Mouse (Mus musculus) heart, postnatal 0 days (tissue): ENCODE measurements around the gene Trim2. TPM values are rescaled to one million over a fixed set of nuclear protein-coding genes. Genes with fewer than 3 reads are reported as not detected.

Experiments
- ATAC-seq: fragments of 200-750 bp; cut with Nextera tagmentation; 2 replicates; pipeline ENCODE4 v1.8.0; 2017; ENCODE audit warnings: low read depth, moderate number of reproducible peaks, moderate library complexity; ENCODE audit not compliant: insufficient read depth
- DNase-seq: peaks from one replicate; pipeline ENCODE4 v3.0.0-alpha.2; 2016; ENCODE audit warnings: low spot score
- H3K27ac ChIP-seq: fragments of 300-500 bp; sonication (generic); 2 replicates; pipeline ENCODE4 v1.5.1; 2014; ENCODE audit warnings: low read depth, mild to moderate bottlenecking
- H3K27me3 ChIP-seq: fragments of 300-500 bp; sonication (generic); 2 replicates; pipeline ENCODE4 v1.6.1; 2014; ENCODE audit warnings: low read length, mixed read lengths; ENCODE audit not compliant: control insufficient read depth, insufficient read depth
- H3K36me3 ChIP-seq: fragments of 300-500 bp; sonication (generic); replicated peaks from 2 replicates; pipeline ENCODE4 v1.6.1; 2014; ENCODE audit warnings: low read length, mixed read lengths; ENCODE audit not compliant: control insufficient read depth, insufficient read depth
- H3K4me1 ChIP-seq: fragments of 300-500 bp; sonication (generic); 2 replicates; pipeline ENCODE4 v1.6.1; 2014; ENCODE audit warnings: antibody characterized with exemption; ENCODE audit not compliant: control insufficient read depth, insufficient read depth
- H3K4me2 ChIP-seq: fragments of 300-500 bp; sonication (generic); 2 replicates; pipeline ENCODE4 v1.6.1; 2014; ENCODE audit warnings: low read depth, mild to moderate bottlenecking, low read length, moderate library complexity
- H3K4me3 ChIP-seq: fragments of 300-500 bp; sonication (generic); 2 replicates; pipeline ENCODE4 v1.5.1; 2014; ENCODE audit warnings: low read depth, low read length
- H3K9ac ChIP-seq: fragments of 300-500 bp; sonication (generic); replicated peaks from 2 replicates; pipeline ENCODE4 v1.6.1; 2014; ENCODE audit warnings: low read depth, low read length, mixed read lengths
- H3K9me3 ChIP-seq: fragments of 300-500 bp; sonication (generic); replicated peaks from 2 replicates; pipeline ENCODE4 v1.6.1; 2016; ENCODE audit warnings: low read length; ENCODE audit not compliant: control insufficient read depth
- CTCF ChIP-seq: IDR thresholded peaks from 2 replicates; pipeline ENCODE4 v1.5.1; 2016; ENCODE audit warnings: antibody characterized with exemption, control low read depth, low read depth
- EP300 ChIP-seq: IDR thresholded peaks from 2 replicates; pipeline ENCODE4 v1.6.1; 2016; ENCODE audit warnings: antibody characterized with exemption, low read depth
- WGBS: fragments of 180-500 bp; shearing (Covaris S2); extraction: QIAGEN DNeasy Blood & Tissue Kit; methylation state at CpG from one replicate; pipeline ENCODE4 v1.1.7; 2014; 5-methylcytosine and 5-hydroxymethylcytosine counted together
- polyA plus RNA-seq: library from polyadenylated mRNA; unstranded; fragments of >200 nt; fragmentation: Nextera tagmentation; extraction: Ambion mirVana; gene quantifications from 2 replicates; pipeline ENCODE4 v1.2.1, GENCODE M21; 2015
- total RNA-seq: library from RNA; depleted of rRNA; stranded (reverse); fragments of >200 nt; gene quantifications from 2 replicates; pipeline ENCODE4 v1.2.3, GENCODE M21; 2014; ENCODE audit warnings: low replicate concordance

Gene Trim2
- total and polyA plus RNA-seq, 2 experiments from 2014 or later, result 6.0 to 6.1 TPM

DNA sequence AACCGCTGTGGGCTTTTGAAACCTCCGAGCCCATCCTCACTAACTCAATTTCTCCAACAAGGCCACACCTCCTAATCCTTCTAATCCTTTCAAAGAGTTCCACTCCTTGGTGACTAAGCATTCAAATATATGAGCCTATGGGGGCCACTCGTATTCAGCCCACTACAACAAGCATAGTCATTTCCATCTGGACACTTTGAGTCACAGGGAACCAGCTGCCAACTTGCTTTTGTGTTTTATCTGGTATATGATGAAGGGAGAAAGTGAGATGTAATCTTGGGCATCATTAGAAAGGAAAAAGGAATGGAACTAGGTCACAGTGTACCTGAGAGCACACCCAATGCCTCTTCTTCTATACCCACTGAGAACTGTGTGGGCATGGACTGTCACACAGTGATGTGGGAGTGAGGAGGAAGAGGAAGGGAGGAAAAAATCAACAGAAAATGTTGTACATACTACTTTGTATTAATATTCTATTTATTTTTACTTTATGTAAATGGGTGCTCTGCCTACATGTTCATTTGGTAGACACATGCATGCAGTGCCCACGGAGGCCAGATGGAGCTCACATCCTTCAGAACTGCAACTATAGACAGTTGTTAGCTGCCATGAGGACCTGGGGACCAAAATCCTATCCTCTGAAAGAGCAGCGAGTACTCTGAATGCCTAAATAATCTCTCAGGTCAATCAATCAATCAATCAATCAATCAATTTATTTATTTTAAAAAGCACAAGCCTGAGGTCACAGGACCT, 72.8 kb downstream of the Trim2 start:
- Histone ChIP-seq H3K4me2 (no peak overlapping the region), H3K4me3 (no peak overlapping the region), H3K27ac (no peak overlapping the region), H3K9ac (no peak overlapping the region), H3K9me3 (no peaks in the 10 kb centered on the region), H3K4me1 (peaks cover 26% of the 10 kb centered on the region), H3K27me3 (no peaks in the 10 kb centered on the region), H3K36me3 (no peaks in the 10 kb centered on the region)
- ATAC-seq (no peak), DNase-seq (no peak)
- TF ChIP-seq EP300 (no peak), CTCF (no peak)
- WGBS, result 86% methylated on average over 5 of the region's 5 CpGs

DNA sequence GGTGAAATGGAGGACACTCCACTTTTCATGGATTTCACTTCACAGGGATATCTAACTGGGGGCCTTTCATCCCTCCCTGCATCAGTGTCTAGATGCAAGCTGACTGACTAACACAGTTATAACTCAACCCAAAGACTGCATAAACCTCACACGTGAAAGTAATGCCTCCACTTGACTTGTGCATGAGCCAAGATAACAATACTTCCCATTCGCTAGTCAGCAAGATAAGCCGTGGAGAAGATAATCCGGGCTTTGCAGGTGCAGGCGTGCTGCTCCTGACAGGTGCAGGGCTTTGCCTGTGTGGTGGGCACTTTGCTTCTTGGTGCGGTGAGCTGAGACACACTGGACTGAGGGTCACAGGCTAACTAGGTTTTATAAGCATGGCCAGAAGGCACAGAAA, 74.4 kb downstream of the Trim2 start:
- TF ChIP-seq CTCF, result no peak
- TF ChIP-seq EP300, result no peak
- WGBS, result 50% methylated on average over 6 of the region's 6 CpGs
- Histone ChIP-seq H3K27ac (no peak overlapping the region), H3K27me3 (no peaks in the 10 kb centered on the region), H3K36me3 (no peaks in the 10 kb centered on the region), H3K4me3 (no peak overlapping the region), H3K4me1 (peaks cover 29% of the 10 kb centered on the region), H3K9ac (no peak overlapping the region), H3K9me3 (no peaks in the 10 kb centered on the region), H3K4me2 (no peak overlapping the region)
- ATAC-seq (no peak), DNase-seq (no peak)

DNA sequence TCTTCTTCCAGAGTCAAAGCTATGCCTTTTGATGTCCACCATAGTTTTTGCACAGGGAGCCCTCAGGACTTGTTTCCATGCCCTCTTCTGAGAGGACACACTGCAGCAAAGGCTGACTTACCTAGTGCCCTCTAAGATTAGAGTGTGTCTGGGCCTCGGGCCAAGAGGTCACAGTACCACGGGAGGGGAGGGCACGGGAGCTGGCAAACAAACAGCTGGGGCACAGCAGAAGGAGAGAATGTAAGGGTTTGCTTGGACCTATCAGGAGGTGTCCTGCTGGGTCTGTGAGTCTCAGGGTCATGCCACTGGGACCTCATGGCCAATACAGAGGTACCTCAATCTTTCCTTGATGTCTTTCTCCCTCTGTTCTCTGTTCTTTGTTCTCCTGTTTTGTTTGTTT, 75.7 kb downstream of the Trim2 start:
- peak overlapping the region; percentile 90 for H3K27ac ChIP-seq
- peak; percentile 87 for ATAC-seq
- WGBS, result 10% methylated on average over 3 of the region's 3 CpGs

DNA sequence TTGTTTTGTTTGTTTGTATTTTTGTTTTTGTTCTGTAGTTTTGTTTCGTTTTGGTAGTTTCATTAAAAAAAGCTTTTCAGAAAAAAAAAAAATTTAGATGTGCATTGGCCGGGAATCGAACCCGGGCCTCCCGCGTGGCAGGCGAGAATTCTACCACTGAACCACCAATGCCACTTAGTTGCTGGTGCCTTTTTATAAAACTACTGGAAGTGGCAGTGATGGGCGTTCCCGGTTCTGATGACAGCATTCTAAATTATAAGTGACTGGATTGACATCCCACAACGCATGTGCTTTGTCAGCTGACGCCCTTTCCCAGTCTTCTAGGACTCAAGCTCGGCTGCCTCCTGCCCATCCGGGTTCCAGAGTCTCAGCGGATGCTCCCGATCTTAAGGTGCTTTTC, 77.8 kb downstream of the Trim2 start:
- DNase-seq (peak; percentile 31), ATAC-seq (no peak)
- H3K4me2 ChIP-seq, result peak overlapping the region; percentile 88
- peak overlapping the region; percentile 51 for H3K27ac ChIP-seq
- peak overlapping the region; percentile 61 for H3K4me3 ChIP-seq
- no peaks in the 10 kb centered on the region for H3K36me3 ChIP-seq
- H3K9ac ChIP-seq, result no peak overlapping the region
- H3K9me3 ChIP-seq, result no peaks in the 10 kb centered on the region
- TF ChIP-seq EP300, result no peak
- TF ChIP-seq CTCF, result no peak
- H3K27me3 ChIP-seq, result no peaks in the 10 kb centered on the region
- WGBS, result 7% methylated on average over 15 of the region's 15 CpGs
- H3K4me1 ChIP-seq, result peaks cover 29% of the 10 kb centered on the region

More for the DNA sequence above, 75.7 kb downstream of the Trim2 start:
- H3K27me3 ChIP-seq, result no peaks in the 10 kb centered on the region
- no peaks in the 10 kb centered on the region for H3K36me3 ChIP-seq
- H3K4me3 ChIP-seq, result no peak overlapping the region
- H3K4me1 ChIP-seq, result peaks cover 29% of the 10 kb centered on the region
- H3K9me3 ChIP-seq, result no peaks in the 10 kb centered on the region
- no peak overlapping the region for H3K9ac ChIP-seq
- TF ChIP-seq CTCF (no peak), EP300 (0 out of 2 replicates have a peak, but pooled peaks have one; percentile 10)
- no peak overlapping the region for H3K4me2 ChIP-seq
- peak; percentile 75 for DNase-seq

DNA sequence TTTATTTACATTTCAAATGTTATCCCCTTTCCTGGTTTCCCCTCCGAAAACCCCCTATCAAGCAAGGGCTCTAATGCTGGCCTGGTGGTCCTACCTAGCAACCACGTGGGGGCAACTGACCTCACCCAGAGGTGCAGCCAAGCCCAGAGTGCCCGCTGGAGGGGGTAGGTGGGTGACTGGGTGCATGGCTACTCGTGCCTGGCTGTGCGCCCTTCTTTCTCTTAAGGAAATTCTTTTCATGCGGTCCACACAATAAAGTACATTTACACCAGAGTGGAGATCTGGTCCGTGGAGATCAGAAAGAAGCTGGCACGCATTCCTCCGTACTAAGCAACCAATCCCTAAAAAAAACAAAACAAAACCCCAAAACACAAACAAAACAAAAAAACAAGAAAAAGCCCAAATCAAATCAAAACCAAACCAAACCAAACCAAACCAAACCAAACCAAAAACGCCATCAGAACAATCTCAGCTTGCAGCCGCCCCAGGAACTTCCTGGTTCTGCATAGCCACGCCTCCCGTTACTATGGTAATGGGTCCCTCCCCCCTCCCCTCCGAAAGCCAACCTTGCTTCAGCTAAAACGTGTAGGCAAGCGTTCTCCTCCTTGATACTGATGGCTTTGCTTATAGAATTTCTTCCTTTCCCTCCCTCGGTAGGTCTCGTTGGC, 78.3 kb downstream of the Trim2 start:
- H3K4me1 ChIP-seq, result peaks cover 29% of the 10 kb centered on the region
- H3K4me3 ChIP-seq, result peak overlapping the region; percentile 61
- no peaks in the 10 kb centered on the region for H3K36me3 ChIP-seq
- ATAC-seq (peak; percentile 70), DNase-seq (peak; percentile 85)
- 1% methylated on average over 18 of the region's 18 CpGs for WGBS
- H3K9ac ChIP-seq, result peak overlapping the region; percentile 60
- no peaks in the 10 kb centered on the region for H3K27me3 ChIP-seq
- no peaks in the 10 kb centered on the region for H3K9me3 ChIP-seq
- TF ChIP-seq EP300 (no peak), CTCF (peak; percentile 37)
- H3K4me2 ChIP-seq, result peak overlapping the region; percentile 88
- peak overlapping the region; percentile 51 for H3K27ac ChIP-seq

DNA sequence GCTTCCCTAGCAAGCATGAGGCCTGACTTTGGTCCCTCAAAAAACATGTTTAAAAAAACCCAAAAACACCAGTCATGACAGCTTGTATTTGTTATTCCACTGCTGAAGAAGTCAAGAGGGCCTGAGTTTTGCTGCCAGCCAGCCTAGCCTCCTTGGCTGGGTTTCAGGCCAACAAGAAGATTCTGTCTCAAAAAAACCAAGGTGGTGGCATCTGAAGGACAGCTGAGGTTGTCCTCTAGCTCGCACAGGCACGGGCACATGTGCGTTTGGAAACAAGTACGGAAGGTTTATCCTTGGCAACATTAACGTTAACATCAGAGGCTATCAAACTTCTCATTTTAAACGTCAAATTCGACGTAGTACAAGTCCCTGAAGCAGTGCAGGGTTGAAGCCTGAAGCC, 79.0 kb downstream of the Trim2 start:
- WGBS, result 41% methylated on average over 8 of the region's 8 CpGs
- H3K27ac ChIP-seq, result no peak overlapping the region

More for the DNA sequence above, 79.0 kb downstream of the Trim2 start:
- no peaks in the 10 kb centered on the region for H3K27me3 ChIP-seq
- peaks cover 29% of the 10 kb centered on the region for H3K4me1 ChIP-seq
- no peak overlapping the region for H3K4me3 ChIP-seq
- H3K36me3 ChIP-seq, result no peaks in the 10 kb centered on the region
- H3K9me3 ChIP-seq, result no peaks in the 10 kb centered on the region
- no peak for TF ChIP-seq EP300
- TF ChIP-seq CTCF, result no peak
- H3K4me2 ChIP-seq, result 0 out of 2 replicates have a peak overlapping the region, but pooled peaks have one; percentile 14
- DNase-seq (no peak), ATAC-seq (no peak)
- H3K9ac ChIP-seq, result no peak overlapping the region
